Mouse (Mus musculus): ENCODE results near the gene Cep41. TPM values are rescaled to one million over a fixed set of nuclear protein-coding genes. Genes with fewer than 3 reads are reported as not detected.

Cep41 gene
- total RNA-seq, 2 experiments from 2014 or later: 7.3 to 7.7 TPM

GRCm38 (mm10) chr6:30624763-30625162 is 68.8 kb downstream of the Cep41 start:
- no peak for TF ChIP-seq CTCF (conservative IDR thresholded peaks at IDR 0.05)
- Histone ChIP-seq H3K4me3 (no peak overlapping the region), H3K27ac (no peak overlapping the region)
- DNase-seq (ENCODE audit: low spot score in 2 of 2): no peak

GRCm38 (mm10) chr6:30621986-30622389 is 71.6 kb downstream of the Cep41 start:
- Histone ChIP-seq H3K4me3 (no peak overlapping the region), H3K27ac (no peak overlapping the region)
- no peak for DNase-seq (ENCODE audit: low spot score in 2 of 2)
- TF ChIP-seq CTCF (conservative IDR thresholded peaks at IDR 0.05): no peak

GRCm38 (mm10) chr6:30620994-30621393 is 72.6 kb downstream of the Cep41 start:
- DNase-seq (ENCODE audit: low spot score in 2 of 2): no peak
- TF ChIP-seq CTCF (conservative IDR thresholded peaks at IDR 0.05): no peak
- Histone ChIP-seq H3K4me3 (no peak overlapping the region), H3K27ac (no peak overlapping the region)

- no peak for DNase-seq (ENCODE audit: low spot score in 2 of 2)
- H3K4me3 ChIP-seq: no peak overlapping the region
- H3K27ac ChIP-seq: no peak overlapping the region
- TF ChIP-seq CTCF (conservative IDR thresholded peaks at IDR 0.05): no peak
Observed at GRCm38 (mm10) chr6:30620591-30620990, 73.0 kb downstream of the Cep41 start.

- Histone ChIP-seq H3K4me3 (no peak overlapping the region), H3K27ac (no peak overlapping the region)
- TF ChIP-seq CTCF (conservative IDR thresholded peaks at IDR 0.05): no peak
- DNase-seq (ENCODE audit: low spot score in 2 of 2): no peak
Observed at GRCm38 (mm10) chr6:30619606-30620005, 73.9 kb downstream of the Cep41 start.

- DNase-seq (ENCODE audit: low spot score in 2 of 2): no peak
- no peak overlapping the region for H3K4me3 ChIP-seq
- no peak for TF ChIP-seq CTCF (conservative IDR thresholded peaks at IDR 0.05)
- peak overlapping the region; percentile 95 for H3K27ac ChIP-seq
Observed at GRCm38 (mm10) chr6:30618735-30619134, 74.8 kb downstream of the Cep41 start.

GRCm38 (mm10) chr6:30617959-30618590 is 75.5 kb downstream of the Cep41 start:
- Histone ChIP-seq H3K27ac (peak overlapping the region; percentile 95), H3K4me3 (peak overlapping the region; percentile 46)
- peak; percentile 45 to 69 for DNase-seq (ENCODE audit: low spot score in 2 of 2)
- peak; percentile 64 for TF ChIP-seq CTCF (conservative IDR thresholded peaks at IDR 0.05)

- H3K4me3 ChIP-seq: no peak overlapping the region
- DNase-seq (ENCODE audit: low spot score in 2 of 2): no peak
- H3K27ac ChIP-seq: no peak overlapping the region; the same call in 1 of the 2 replicates
- no peak for TF ChIP-seq CTCF (conservative IDR thresholded peaks at IDR 0.05)
Observed at GRCm38 (mm10) chr6:30617020-30617958, 76.3 kb downstream of the Cep41 start.

- Histone ChIP-seq H3K27ac (no peak overlapping the region), H3K4me3 (no peak overlapping the region)
- TF ChIP-seq CTCF (conservative IDR thresholded peaks at IDR 0.05): no peak
- DNase-seq (ENCODE audit: low spot score in 2 of 2): no peak
Observed at GRCm38 (mm10) chr6:30616491-30616941, 77.0 kb downstream of the Cep41 start.

- Histone ChIP-seq H3K4me3 (no peak overlapping the region), H3K27ac (no peak overlapping the region)
- no peak for DNase-seq (ENCODE audit: low spot score in 2 of 2)
- TF ChIP-seq CTCF (conservative IDR thresholded peaks at IDR 0.05): no peak
Observed at GRCm38 (mm10) chr6:30615741-30616140, 77.8 kb downstream of the Cep41 start.

- TF ChIP-seq CTCF (conservative IDR thresholded peaks at IDR 0.05): no peak
- H3K27ac ChIP-seq: no peak overlapping the region
- DNase-seq (ENCODE audit: low spot score in 2 of 2): no peak
- no peak overlapping the region for H3K4me3 ChIP-seq
Observed at GRCm38 (mm10) chr6:30614251-30614650, 79.3 kb downstream of the Cep41 start.

- Histone ChIP-seq H3K4me3 (no peak overlapping the region), H3K27ac (no peak overlapping the region)
- no peak for DNase-seq (ENCODE audit: low spot score in 2 of 2)
- no peak for TF ChIP-seq CTCF (conservative IDR thresholded peaks at IDR 0.05)
Observed at GRCm38 (mm10) chr6:30611212-30611611, 82.3 kb downstream of the Cep41 start.

GRCm38 (mm10) chr6:30610710-30611109 is 82.8 kb downstream of the Cep41 start, which contains the start of gene Cpa5:
TSS of gene Cpa5 (plus strand) at chr6:30611010.
- DNase-seq (ENCODE audit: low spot score in 2 of 2): no peak
- Histone ChIP-seq H3K27ac (no peak within 1 kb of the TSS), H3K4me3 (no peak within 1 kb of the TSS)
- TF ChIP-seq CTCF (conservative IDR thresholded peaks at IDR 0.05): no peak

All from layer of hippocampus, adult 2 months (tissue).